ENCODE assay signal across 21 mouse cellular contexts in genomic region chr6:35337836-35338235, GRCm38 (mm10). TPM values are rescaled to one million over a fixed set of nuclear protein-coding genes. Genes with fewer than 3 reads are reported as not detected.
"Had no signal": no experiment of that assay in that cellular context is flagged by ENCODE, and none has a peak within 500 bp of the region (broad histone marks: within the 10 kb centered on the region; RNA-seq: fewer than 3 reads in every experiment).

No protein-coding gene starts in this region.

- DNase-seq: liver, postnatal 0 days; lung, adult 2 months; lung, postnatal 14 days; lung, postnatal 36 days; right cerebral cortex, postnatal 14 days; thymus, adult 2 months; thymus, postnatal 25 days; thymus, postnatal 4 days had no signal

- H3K4me3 ChIP-seq: liver, embryonic 15.5 days; lung, embryonic 15.5 days; megakaryocyte, embryonic 14.5 days; midbrain, embryonic 12.5 days; midbrain, embryonic 15.5 days; neural tube, embryonic 12.5 days; stomach, embryonic 15.5 days had no signal

- H3K9ac ChIP-seq: liver, embryonic 15.5 days; liver, postnatal 0 days; lung, embryonic 15.5 days; midbrain, embryonic 12.5 days; midbrain, embryonic 15.5 days; neural tube, embryonic 12.5 days; stomach, embryonic 15.5 days had no signal

- H3K36me3 ChIP-seq: liver, embryonic 15.5 days; lung, embryonic 15.5 days; midbrain, embryonic 12.5 days; midbrain, embryonic 15.5 days; neural tube, embryonic 12.5 days; stomach, embryonic 15.5 days had no signal

- H3K4me1 ChIP-seq: lung, embryonic 15.5 days; stomach, embryonic 15.5 days had no signal

- H3K27ac ChIP-seq: liver, embryonic 15.5 days; lung, embryonic 15.5 days; macrophage; midbrain, embryonic 15.5 days; neural tube, embryonic 12.5 days; stomach, embryonic 15.5 days; stomach, postnatal 0 days had no signal

- H3K27me3 ChIP-seq: liver, embryonic 15.5 days; lung, embryonic 15.5 days; megakaryocyte, embryonic 14.5 days; midbrain, embryonic 12.5 days; midbrain, embryonic 15.5 days; neural tube, embryonic 12.5 days; stomach, embryonic 15.5 days had no signal

RNA-seq across cellular contexts. Expression of gene Fam180a, which starts 11.9 kb away (rescaled TPM):
- total RNA-seq: megakaryocyte progenitor cell, adult 5-6 weeks; monocyte, adult 5-6 weeks; neutrophil, adult 5-6 weeks had no signal
- polyA plus RNA-seq: macrophage; neural tube, embryonic 12.5 days; neural tube, embryonic 14.5 days had no signal

RNA-seq across cellular contexts. Expression of gene Slc13a4, which starts 29.9 kb away (rescaled TPM):
- total RNA-seq: megakaryocyte progenitor cell, adult 5-6 weeks; monocyte, adult 5-6 weeks; neutrophil, adult 5-6 weeks had no signal
- polyA plus RNA-seq: macrophage had no signal
